Mouse (Mus musculus) mesoderm, embryonic 11.5 days (tissue): ENCODE measurements around the gene Fgfr2.

ENCODE experiments used
- DNase-seq: peaks from one replicate; pipeline ENCODE4 v3.0.0-alpha.2; 2012; ENCODE audit warnings: low read depth, low spot score

Gene Fgfr2

DNA sequence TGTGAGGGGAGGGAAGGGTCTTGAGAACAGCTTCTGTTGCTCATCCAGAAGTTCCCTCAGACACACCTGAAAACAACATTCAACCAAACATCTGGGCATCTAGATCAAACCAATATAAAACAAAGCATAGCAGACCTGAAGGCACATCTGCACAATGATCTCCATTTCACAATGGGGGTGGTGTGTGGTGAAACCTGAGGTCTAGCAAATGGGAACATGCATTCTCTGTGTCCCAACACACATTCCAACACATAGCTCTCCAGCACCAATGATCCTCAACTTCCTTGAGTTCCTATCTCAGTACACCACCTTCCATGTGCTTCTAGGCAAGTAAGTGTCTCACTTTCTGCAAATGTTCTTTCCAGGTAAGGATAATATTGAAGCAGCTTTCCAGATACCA, 707.3 kb downstream of the Fgfr2 start:
- DNase-seq: no peak

DNA sequence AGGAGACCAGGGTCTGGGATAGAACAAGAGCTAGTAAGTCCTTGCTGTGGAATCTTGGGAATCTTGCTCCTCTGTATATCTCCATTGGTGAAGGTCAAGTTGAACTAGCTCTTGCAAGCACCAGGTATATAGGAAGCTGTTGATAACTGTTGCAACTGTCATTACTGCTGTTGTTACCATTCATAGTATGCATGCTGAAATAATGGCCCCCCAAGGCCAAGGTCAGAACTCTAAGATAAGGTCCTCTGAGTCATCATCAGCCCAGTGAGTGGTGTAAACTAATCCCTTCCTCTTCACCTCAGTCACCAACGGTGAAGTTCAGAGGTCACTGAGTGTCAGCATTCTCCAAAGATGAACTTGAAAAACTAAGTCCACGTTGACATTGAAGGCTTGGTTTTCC, 710.6 kb downstream of the Fgfr2 start:
- DNase-seq: no peak

DNA sequence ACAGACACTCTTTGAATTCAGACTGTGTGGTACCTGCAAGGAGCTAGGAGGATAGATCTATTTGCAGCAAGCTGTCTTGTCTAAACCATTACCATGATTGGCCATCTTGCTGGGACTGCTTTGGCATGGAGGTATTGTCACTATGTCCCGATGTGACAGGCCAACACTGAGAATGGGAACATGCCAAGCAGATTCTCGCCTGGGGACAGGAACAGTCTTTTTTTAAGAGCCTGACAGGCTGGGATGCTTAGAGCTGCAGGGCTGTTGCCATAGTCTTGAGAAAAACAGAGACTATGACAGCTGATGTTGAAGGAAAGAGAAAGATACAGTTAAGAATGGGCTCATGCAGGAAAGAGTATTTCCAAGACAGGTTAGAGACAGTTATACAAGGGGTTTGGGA, 711.4 kb downstream of the Fgfr2 start:
- DNase-seq: no peak

DNA sequence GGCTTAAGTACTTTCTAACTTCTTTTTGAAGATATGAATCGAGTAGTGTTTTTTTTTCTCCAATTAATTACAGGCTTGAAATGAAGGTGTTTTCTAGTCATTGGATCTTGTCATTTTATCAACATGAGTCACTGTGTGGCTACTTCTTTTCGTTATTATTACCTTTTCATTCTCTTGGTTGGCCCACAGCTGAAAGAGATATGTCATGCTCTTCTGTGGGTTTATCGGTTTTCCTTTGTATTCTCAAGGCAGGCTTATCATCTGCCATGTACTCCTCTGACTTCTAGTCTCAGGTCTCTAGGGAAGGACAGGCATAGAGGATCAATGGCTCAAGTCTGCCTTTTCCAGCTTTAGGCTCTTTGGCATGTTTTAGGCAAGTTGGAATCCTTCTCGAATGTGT, 712.2 kb downstream of the Fgfr2 start:
- DNase-seq: no peak

DNA sequence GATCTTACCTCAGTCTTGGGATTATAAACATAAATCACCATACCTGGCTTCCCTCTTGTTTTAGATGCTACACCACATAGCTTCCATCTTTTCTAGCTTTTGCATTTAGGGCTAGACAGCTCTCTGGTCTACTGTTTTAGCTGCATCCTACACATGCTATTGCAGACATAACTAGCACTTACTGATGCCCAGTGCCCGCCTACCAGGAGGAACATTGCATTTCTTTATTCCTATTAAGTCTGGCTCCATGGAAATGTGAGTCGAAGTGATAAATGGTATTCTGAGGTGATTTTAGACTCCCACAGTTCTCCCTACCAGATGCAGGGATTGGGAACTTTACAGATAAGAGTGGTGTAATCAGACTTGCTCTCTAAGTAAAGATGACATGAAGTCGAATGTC, 713.3 kb downstream of the Fgfr2 start:
- DNase-seq: no peak

DNA sequence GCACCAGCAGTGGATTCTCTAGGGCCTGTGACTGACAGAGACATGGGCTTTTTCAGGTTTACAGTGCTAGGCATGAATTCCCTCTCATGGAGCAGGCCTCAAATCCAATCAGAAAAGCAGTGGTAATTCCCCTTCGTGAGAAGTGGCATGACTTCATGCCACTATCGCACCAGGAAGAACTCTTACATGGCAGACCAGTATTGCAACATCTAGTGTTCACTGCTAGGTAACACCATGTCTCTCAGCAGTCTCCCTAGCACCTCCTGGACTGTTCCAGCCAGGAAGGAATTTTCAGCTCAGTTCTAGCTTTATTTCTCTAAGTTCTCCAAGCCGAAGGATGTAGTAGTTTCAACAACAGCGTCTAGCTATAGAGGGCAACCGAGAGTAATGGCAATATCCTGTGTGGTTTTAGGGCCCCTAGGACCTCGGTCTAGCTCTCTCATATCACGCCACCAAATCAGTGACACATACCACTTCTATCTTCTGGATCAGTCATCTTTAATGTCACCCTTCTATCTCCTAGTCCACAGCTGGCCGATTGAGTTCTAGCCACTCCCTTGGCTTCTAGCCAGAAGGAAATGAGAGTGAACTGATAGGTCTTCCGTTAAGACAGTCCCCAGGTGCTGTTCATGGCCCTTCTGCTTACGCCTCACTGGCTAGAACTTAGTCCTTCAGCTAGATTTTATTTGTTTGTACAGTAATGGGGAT, 720.6 kb downstream of the Fgfr2 start:
- no peak for DNase-seq

DNA sequence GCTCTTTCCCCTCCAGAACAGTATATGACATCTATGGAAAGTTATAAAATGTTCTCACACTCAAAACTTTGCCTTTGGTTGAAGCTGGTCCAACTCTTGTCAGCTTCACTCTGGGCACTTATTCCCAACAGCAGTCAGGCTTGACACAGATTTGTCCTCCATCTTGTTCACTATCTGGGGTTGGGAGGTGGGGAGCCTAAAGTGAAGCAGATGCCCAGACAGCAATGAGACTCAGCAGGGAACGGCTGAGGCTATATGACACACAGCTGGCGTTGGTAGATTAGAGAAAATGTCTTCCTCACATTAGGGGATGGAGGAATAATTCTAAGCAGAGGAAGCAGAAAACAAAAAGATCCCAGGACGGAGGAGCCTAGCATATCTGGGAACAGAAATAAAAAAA, 724.7 kb downstream of the Fgfr2 start:
- no peak for DNase-seq

DNA sequence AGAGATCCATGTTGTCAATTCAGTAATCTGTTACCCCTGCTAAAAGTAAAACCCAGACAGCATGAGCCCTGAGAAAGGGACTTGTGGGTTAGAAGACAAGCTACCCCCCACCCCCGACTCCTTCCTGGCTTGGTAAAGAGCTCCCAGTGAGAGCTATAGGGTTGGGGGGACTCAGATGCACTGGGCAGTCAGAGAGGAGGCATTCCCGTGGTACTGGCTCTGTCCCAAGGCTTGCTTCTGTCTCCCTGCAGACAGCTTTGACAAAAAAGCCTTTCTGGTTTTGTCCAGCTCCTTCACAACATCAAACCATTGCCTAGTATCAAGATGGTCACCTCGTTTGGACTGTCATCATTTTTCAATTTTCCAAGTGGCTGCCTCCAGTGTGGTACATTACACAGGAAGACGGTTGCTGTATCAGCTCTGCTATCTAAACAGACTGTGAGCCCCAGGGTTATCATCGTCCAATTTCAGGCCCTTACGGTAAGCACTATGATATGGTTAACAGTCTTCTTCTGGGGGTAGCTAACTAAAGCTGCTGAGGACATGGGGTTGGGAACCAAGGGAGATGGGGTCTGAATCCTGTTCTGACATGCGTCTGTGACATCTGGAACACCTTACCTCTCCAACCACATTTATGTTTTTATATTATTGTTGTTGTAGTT, 726.4 kb downstream of the Fgfr2 start:
- DNase-seq: no peak

DNA sequence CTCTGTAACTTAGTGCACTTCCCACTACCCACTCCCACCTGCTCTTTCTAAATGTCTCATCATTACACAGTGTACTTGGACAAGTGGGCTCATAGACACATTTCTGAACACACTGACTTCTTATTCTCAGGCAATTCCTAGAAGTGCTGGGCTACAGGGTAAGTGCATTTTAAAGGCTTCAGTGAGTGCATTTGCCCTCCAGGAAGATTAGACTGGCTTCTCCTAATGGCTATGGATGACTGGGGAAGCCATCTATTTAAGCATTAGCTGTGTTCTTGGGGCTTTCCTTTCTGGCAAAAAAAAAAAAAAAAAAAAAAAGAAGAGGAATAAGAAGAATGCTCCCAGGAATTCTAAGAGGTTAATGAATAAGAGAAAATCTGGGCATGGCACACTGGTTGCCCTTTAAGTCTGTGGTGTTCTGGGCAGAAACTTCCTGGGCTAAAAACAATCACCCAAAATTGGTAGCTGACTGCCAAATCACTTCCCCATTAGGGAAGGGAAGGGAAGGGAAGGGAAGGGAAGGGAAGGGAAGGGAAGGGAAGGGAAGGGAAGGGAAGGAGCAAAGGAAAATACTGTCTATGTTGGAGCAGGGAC, 729.5 kb downstream of the Fgfr2 start:
- DNase-seq: no peak

DNA sequence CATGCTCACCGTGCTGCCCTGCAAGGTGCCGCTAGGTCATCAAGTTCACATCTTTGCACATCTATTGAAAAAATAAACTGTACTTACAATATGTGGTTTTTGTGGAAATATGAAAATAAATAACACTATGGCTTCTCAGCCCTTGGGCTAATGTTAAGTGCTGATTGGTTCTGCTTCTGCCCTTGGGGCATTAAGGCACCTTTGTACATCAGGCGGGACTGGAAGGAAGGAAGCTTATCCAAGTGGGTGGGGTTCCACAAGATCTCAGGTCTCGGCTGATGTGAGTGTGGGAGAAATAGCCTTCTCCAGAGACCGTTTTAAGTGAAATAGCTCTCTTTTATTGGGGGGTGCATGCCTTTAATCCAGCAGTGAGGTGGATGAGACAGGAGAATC, 730.1 kb downstream of the Fgfr2 start:
- DNase-seq: no peak

DNA sequence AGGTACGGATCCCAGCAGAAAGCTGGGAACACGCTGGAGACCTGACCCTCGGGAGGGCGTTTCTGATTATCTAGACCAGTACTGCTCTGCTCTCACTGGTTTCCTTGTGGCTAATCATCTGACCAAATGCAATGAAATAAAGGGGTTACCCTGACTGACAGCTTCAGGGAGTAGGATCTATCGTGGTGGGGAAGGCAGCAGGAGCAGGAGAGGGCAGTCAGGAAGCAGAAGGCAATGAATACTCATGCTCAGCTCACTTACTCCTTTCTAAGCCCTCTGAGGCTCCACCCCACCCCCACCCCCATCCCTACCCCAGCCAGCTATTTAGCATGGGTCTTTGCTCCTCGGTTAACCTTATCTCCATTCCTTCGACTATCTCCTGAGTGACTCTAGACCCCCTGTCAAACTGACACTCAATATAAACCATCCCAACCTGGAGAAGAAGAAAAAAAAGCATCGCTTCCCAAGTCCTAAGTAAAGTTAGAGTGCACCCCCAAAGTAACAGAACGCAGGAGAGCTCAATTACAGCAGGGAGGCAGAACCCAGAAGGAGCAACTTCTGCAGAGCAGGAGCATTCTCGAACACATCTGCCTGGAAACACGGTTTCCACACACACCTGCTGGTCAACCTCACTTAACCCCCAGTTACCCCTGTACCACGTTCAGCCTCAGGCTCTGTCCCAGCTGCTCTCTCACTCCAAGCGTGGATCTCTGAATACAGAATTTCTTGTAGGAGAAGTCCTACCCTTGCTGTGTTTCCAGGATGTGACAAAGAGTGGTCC, 730.7 kb downstream of the Fgfr2 start:
- DNase-seq: no peak

DNA sequence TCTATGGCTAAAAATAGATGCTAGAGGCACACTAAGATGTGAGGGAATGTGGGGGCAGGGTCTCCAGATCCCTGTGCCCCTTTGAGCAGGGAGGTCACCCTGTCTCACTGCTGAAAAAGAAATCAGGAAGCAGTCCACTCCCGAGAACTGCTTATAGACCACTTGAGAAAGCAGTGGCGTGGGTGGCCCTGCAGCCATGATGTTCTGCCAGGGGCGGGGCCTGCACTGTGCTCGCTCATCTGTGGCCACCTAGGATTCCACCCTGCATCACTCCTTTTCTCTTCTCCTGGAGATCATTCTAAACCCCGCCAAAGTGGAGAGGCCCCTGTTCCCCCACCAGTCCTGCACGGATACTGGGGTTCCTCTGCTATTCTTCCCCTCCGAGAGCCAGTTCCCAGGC, 733.7 kb downstream of the Fgfr2 start:
- no peak for DNase-seq

DNA sequence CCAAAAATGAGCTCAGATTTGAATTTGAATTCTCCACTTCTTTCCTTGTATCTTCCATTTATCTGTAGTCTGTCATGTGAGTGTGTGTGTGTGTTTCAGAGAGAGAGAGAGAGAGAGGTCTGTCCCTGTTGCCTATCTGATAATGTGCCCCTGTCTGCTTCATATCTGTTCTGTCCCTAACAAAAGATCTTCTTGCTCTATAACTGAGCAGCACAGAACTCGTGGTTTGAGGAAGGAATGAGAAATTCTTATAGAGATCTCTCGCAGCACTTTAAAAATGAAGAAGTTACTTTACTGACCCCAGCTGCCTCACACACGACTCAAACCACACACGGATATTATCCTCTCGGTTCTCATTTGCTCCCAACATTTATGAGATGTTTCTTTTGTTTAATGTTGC, 735.6 kb downstream of the Fgfr2 start:
- DNase-seq: no peak

DNA sequence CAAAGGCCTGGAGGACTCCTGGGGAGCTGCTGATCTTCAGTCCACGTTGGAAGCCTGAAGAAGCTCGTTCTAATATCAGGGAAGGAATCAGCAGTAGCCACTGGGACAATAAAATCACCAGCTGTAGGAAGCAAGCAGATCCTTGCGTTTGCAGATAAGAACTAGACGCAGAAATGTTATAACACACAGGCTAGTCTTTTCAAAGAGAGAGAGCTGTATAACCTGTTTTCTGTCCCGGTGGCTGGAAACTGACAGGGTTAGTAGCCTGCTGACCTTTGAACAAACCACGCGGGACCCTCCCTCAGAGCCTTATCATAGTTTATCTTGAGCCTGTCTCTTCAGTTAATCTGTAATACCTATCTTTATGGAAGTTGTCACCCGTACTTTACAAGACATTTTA, 736.8 kb downstream of the Fgfr2 start:
- DNase-seq: no peak

DNA sequence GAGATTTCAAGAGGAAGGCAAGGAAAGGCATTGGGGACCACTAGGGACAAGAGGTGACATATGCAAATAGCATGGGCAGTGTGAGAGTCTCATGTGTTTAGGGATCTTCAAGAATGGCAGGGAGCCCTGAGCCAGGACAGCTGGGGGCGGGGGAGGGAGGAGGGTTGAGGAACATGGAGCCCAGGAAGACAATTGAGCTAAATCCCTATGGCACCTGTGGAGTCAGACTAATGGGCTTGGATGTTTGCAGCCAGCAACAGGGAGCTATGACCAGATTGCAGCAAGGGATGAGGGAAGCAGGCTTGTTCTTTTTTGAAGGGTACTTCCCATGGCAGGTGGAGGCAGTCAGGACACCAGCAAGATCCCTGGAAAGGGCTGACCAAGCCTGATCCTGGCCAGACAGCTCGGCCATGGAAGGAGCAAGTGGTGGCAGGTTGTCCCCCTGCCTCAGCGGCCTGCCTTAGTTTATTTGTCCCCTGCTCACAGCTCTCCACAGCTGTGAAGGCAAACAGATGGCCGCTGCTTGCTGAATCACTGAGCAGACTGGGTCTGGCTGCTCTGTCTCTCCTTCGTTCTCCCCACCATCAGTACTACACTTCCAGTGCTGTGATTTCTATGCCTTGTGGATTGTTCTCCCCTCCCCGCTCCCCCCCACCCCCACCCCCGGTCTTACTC, 737.6 kb downstream of the Fgfr2 start:
- DNase-seq: no peak

DNA sequence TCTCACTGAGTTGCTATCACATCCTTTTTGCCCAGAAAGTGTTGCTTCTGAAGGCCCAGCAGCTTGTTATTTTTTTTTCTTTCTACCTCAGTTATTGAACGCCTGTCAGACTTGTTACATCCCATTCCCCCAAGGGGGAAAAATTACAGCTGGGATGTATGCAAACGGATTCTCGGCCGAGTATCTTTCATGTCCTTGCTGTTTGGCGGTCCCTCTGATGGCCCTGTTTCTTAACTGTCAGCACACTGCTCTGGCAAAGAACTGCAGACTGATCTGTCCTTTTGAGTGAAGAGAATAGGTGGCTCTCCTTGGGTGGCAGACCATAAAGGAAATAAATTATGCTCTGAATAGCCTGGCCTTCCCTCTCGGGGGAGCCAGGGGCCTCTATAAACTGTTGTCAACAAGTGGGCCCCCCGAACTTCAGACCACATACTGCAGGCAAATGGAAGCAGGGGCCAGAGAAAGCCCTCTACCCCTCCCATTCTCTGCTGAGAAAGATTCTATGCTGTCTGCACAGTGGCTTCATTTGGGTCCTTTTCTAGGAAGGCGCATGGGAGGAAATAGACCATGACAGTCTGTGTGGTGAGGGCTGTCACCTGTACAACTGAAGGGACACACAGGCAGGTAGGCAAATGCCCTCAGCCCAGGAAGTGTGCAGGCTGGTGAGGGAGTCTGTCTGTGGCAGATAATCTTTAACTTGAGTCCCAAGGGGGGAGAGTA, 738.3 kb downstream of the Fgfr2 start:
- peak; percentile 37 for DNase-seq

DNA sequence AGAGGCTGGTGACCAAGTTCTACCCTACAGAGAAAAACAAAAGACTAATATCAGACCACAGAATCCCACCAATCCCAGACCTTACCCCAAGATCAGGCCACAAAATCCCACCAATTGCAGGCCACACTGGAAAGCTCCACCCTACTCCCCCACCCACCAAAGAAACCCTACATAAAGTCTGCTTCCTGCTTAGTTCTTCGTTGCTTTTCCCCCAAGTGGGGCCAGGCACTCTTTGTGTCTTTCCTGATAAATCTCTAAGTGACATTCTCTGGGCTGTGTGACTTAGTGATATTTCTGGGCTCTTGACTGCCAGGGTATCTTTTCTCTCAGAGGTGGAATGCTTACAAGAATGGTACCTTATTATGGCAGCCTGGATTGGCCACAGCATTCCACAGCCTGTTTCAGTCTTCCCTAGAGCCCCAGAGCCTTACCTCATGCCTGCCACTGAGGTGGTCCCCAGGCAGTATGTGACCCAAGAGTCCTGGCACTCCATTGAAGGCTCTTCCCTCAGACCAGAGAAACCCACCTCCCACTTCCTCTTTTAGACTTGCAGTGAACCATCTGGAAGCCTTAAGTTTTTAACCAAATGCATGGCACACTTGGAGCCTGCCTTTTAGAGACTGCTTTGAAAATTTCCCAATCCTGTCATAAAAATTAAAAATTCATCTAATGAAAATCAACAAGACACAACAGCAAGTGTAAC, 742.4 kb downstream of the Fgfr2 start:
- DNase-seq: no peak

DNA sequence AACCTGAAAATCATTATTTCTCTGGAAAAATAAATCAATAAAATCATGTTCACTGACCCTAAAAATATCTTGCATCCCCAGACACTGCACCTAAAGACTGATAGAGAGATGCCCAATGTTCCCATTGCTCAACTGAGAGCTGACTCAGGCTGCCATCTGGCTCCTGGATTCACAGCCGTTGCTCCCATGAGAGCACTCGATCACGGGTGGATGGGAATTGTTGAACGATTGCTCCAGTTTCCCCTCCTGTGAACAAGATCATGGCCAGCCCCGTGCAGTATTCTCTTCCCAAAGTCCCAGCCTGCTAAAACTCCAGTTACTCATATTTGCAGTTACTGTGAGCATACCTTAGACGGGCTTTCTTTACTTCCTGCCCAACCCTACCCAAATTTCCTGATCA, 745.2 kb downstream of the Fgfr2 start:
- DNase-seq: peak; percentile 71

DNA sequence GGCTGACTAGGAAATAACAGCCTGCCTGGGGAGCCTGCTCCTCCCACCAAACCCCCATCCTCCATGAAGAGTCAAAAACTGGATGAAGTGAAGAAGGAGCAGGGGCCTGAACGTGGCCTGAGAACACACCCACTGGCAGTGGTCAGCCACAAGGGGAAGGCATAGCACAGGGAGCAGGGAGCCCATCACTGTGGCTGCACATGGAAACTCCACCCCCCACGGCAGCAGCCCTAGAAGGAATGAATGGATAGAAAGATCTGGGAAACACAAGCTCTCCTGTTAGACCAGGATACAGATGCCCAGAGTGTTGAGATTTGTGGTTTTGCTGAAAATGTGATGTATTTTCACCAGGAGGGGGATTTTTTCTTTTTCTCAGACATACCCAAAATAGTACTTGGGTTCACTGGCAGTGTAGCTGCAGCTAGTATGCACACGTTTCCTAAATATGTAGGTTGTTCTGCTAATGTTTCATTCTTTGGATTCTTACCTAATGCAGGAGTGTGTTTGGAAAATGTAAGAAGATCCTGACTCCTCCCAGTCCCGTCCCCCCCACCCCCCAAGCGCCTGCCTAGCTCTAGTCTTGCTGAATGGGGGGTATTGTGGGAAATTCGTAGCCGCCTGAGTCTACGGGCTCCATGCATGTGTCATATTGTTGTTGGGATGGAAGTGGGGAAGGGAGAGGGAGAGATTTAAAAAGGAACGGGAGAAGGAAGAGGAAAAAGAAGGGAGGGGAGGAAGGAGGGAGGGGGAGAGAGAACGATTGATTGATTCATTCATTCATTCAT, 749.4 kb downstream of the Fgfr2 start:
- DNase-seq: no peak
